Mouse (Mus musculus): Measurements from ENCODE around the gene Car6. TPM values are rescaled to one million over a fixed set of nuclear protein-coding genes. Genes with fewer than 3 reads are reported as not detected.

The Car6 gene
- polyA plus RNA-seq, 1 experiment from 2014 or later: not detected

DNA sequence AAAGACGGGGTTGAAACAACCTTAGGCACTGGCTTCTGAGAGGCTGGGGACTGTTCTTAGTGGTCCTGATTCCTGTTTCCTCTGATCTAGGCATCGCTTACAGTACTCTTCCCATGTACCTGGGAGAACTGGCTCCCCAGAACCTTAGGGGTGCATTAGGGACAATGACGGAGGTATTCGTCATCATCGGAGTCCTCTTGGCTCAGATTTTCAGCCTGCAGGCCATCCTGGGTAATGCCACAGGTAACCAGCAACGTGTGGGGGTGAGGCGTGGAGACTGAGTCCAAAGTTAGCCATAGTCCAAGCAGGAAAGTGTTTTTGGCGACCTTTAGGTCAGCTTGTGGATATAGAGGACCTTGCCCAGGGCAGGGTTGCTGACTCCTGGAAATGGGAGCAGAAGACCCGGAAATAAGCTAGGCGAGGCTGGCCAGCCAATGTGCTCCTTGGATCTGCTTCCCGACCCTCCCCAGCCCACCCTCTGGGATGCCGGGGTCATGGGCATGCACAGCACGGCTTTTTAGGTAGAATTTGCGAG is 43.7 kb downstream of the Car6 start:
- no peak overlapping the region for H3K9ac ChIP-seq (ENCODE audit: low read length)
- H3K4me1 ChIP-seq (ENCODE audit: control insufficient read depth, insufficient read depth, low read length): no peaks in the 10 kb centered on the region
- 68% methylated on average over 14 of the region's 14 CpGs for WGBS
- H3K36me3 ChIP-seq (ENCODE audit: control insufficient read depth, insufficient read depth, low read length): no peaks in the 10 kb centered on the region
- H3K4me3 ChIP-seq (replicated peaks; ENCODE audit: low read length): no peak overlapping the region
- no peaks in the 10 kb centered on the region for H3K9me3 ChIP-seq (replicated peaks; ENCODE audit: control insufficient read depth, low read length)
- ATAC-seq (ENCODE audit: insufficient read depth, low FRiP score): no peak
- H3K27me3 ChIP-seq (ENCODE audit: control insufficient read depth, insufficient read depth, low read length): no peaks in the 10 kb centered on the region
- H3K27ac ChIP-seq (ENCODE audit: low read length): no peak overlapping the region
- H3K4me2 ChIP-seq (ENCODE audit: low read depth, low read length): no peak overlapping the region

- Histone ChIP-seq H3K27ac (ENCODE audit: low read length) (no peak overlapping the region), H3K4me3 (replicated peaks; ENCODE audit: low read length) (no peak overlapping the region), H3K27me3 (ENCODE audit: control insufficient read depth, insufficient read depth, low read length) (no peaks in the 10 kb centered on the region), H3K4me1 (ENCODE audit: control insufficient read depth, insufficient read depth, low read length) (no peaks in the 10 kb centered on the region), H3K9ac (ENCODE audit: low read length) (no peak overlapping the region), H3K9me3 (replicated peaks; ENCODE audit: control insufficient read depth, low read length) (no peaks in the 10 kb centered on the region), H3K4me2 (ENCODE audit: low read depth, low read length) (no peak overlapping the region), H3K36me3 (ENCODE audit: control insufficient read depth, insufficient read depth, low read length) (no peaks in the 10 kb centered on the region)
- 82% methylated on average over 4 of the region's 4 CpGs for WGBS
- no peak for ATAC-seq (ENCODE audit: insufficient read depth, low FRiP score)
These were observed 45.4 kb downstream of the Car6 start for GRCm38 (mm10) chr4:150155731-150156130.

DNA sequence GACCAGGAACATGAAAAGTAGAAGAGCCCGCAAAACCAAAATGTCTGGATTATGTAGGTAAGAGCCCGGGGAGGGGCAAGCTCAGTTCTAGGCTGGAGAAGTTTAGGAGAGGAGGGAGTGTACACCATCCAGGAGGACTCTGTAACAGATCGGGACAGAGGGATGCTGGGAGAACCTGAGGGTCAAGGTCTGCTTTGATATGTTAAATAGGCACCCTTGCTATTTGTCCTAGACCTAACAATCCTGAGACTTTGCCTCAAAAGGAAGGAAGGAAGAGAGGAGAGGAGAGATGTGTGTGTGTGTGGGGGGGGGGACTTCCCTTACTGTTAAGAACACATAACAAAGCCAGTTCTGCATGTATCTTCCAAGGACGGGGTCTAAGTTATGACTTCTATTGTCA is 45.8 kb downstream of the Car6 start:
- no peaks in the 10 kb centered on the region for H3K9me3 ChIP-seq (replicated peaks; ENCODE audit: control insufficient read depth, low read length)
- ATAC-seq (ENCODE audit: insufficient read depth, low FRiP score): no peak
- H3K4me2 ChIP-seq (ENCODE audit: low read depth, low read length): no peak overlapping the region
- H3K9ac ChIP-seq (ENCODE audit: low read length): no peak overlapping the region
- H3K27ac ChIP-seq (ENCODE audit: low read length): no peak overlapping the region
- WGBS: 93% methylated on average over 4 of the region's 4 CpGs
- no peak overlapping the region for H3K4me3 ChIP-seq (replicated peaks; ENCODE audit: low read length)
- no peaks in the 10 kb centered on the region for H3K4me1 ChIP-seq (ENCODE audit: control insufficient read depth, insufficient read depth, low read length)
- H3K36me3 ChIP-seq (ENCODE audit: control insufficient read depth, insufficient read depth, low read length): no peaks in the 10 kb centered on the region
- H3K27me3 ChIP-seq (ENCODE audit: control insufficient read depth, insufficient read depth, low read length): no peaks in the 10 kb centered on the region

DNA sequence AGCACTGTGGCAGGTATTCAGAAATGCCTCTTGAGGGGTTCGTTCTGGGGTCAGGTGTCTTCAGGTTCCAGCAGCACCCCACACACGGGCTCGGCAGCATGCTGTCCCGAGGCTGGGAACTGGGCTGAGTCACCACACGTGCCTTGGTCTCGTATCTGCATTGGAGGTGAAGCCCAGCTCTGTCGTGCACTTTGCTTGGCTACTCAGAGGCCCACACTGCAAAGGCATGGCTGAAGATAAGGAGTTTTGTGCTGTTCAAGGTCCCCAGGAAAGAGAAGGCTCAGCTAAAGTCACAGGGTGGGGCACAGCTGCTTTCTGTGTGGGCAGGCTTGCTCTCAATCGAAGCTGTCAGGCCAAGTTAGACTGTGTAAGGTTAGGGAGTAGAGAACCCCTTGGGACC is 48.6 kb downstream of the Car6 start:
- Histone ChIP-seq H3K4me2 (ENCODE audit: low read depth, low read length) (no peak overlapping the region), H3K9me3 (replicated peaks; ENCODE audit: control insufficient read depth, low read length) (0 out of 2 replicates have a peak, but pooled peaks cover 5% of the 10 kb centered on the region), H3K27ac (ENCODE audit: low read length) (peak overlapping the region; percentile 73), H3K4me3 (replicated peaks; ENCODE audit: low read length) (no peak overlapping the region), H3K36me3 (ENCODE audit: control insufficient read depth, insufficient read depth, low read length) (no peaks in the 10 kb centered on the region), H3K27me3 (ENCODE audit: control insufficient read depth, insufficient read depth, low read length) (no peaks in the 10 kb centered on the region), H3K4me1 (ENCODE audit: control insufficient read depth, insufficient read depth, low read length) (no peaks in the 10 kb centered on the region), H3K9ac (ENCODE audit: low read length) (no peak overlapping the region)
- WGBS: 50% methylated on average over 8 of the region's 8 CpGs
- ATAC-seq (ENCODE audit: insufficient read depth, low FRiP score): peak; percentile 90

GRCm38 (mm10) chr4:150151045-150151444 is 50.1 kb downstream of the Car6 start:
- ATAC-seq (ENCODE audit: insufficient read depth, low FRiP score): no peak
- no peaks in the 10 kb centered on the region for H3K27me3 ChIP-seq (ENCODE audit: control insufficient read depth, insufficient read depth, low read length)
- no peak overlapping the region for H3K27ac ChIP-seq (ENCODE audit: low read length)
- H3K36me3 ChIP-seq (ENCODE audit: control insufficient read depth, insufficient read depth, low read length): no peaks in the 10 kb centered on the region
- H3K4me2 ChIP-seq (ENCODE audit: low read depth, low read length): no peak overlapping the region
- WGBS: 79% methylated on average over 7 of the region's 7 CpGs
- H3K4me1 ChIP-seq (ENCODE audit: control insufficient read depth, insufficient read depth, low read length): no peaks in the 10 kb centered on the region
- H3K4me3 ChIP-seq (replicated peaks; ENCODE audit: low read length): no peak overlapping the region
- H3K9ac ChIP-seq (ENCODE audit: low read length): no peak overlapping the region
- H3K9me3 ChIP-seq (replicated peaks; ENCODE audit: control insufficient read depth, low read length): 0 out of 2 replicates have a peak, but pooled peaks cover 5% of the 10 kb centered on the region

GRCm38 (mm10) chr4:150146286-150146685 is 54.8 kb downstream of the Car6 start:
- Histone ChIP-seq H3K4me3 (replicated peaks; ENCODE audit: low read length) (no peak overlapping the region), H3K4me1 (ENCODE audit: control insufficient read depth, insufficient read depth, low read length) (no peaks in the 10 kb centered on the region), H3K9ac (ENCODE audit: low read length) (no peak overlapping the region), H3K27ac (ENCODE audit: low read length) (no peak overlapping the region), H3K9me3 (replicated peaks; ENCODE audit: control insufficient read depth, low read length) (0 out of 2 replicates have a peak, but pooled peaks cover 5% of the 10 kb centered on the region), H3K4me2 (ENCODE audit: low read depth, low read length) (no peak overlapping the region), H3K36me3 (ENCODE audit: control insufficient read depth, insufficient read depth, low read length) (no peaks in the 10 kb centered on the region), H3K27me3 (ENCODE audit: control insufficient read depth, insufficient read depth, low read length) (no peaks in the 10 kb centered on the region)
- ATAC-seq (ENCODE audit: insufficient read depth, low FRiP score): no peak
- WGBS: 61% methylated on average over 4 of the region's 4 CpGs

DNA sequence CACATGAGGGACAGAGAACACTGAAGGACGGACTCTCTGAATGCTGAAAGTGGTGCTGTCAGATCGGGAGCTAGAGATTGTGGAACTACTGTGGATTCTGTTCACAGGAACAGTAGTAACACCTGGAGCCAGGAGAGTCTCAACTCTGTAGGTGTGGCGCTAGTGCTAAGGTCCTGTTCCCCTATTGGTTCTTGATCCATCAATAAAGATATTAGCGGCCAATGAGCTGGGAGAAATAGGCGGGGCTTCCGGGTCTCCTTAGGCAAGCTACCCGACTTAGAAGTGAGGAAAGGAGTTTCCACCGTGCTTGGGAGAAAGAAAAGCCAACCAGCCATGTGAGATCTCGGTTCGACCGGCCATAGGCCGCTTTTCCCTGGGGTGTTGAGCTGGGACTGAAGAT is 56.9 kb downstream of the Car6 start:
- Histone ChIP-seq H3K27ac (ENCODE audit: low read length) (no peak overlapping the region), H3K27me3 (ENCODE audit: control insufficient read depth, insufficient read depth, low read length) (no peaks in the 10 kb centered on the region), H3K9me3 (replicated peaks; ENCODE audit: control insufficient read depth, low read length) (0 out of 2 replicates have a peak, but pooled peaks cover 5% of the 10 kb centered on the region), H3K4me3 (replicated peaks; ENCODE audit: low read length) (peak overlapping the region; percentile 25), H3K9ac (ENCODE audit: low read length) (no peak overlapping the region), H3K4me1 (ENCODE audit: control insufficient read depth, insufficient read depth, low read length) (no peaks in the 10 kb centered on the region), H3K4me2 (ENCODE audit: low read depth, low read length) (peak overlapping the region; percentile 30; the same call in 1 of the 2 replicates), H3K36me3 (ENCODE audit: control insufficient read depth, insufficient read depth, low read length) (no peaks in the 10 kb centered on the region)
- ATAC-seq (ENCODE audit: insufficient read depth, low FRiP score): peak; percentile 21; the same call in 1 of the 2 replicates
- WGBS: 21% methylated on average over 12 of the region's 12 CpGs

DNA sequence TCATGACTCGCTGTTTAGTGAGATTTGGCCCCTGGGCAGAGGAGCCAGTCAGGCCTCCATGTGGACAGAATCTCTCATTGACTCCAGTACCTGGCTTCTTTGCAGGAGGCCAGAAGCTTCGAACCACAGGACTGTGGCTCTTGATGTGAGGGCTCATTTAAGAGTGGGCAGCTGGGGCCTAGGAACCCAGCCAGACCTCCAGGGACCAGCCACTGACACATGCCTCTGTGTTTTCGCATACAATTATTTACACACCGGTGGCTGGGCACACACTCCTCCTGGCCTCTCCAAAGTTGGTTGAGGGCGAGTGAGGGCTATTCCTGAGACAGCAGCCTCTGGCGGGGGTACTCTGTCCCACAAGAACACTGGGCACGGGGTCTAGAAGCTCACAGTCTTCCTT is 60.8 kb downstream of the Car6 start:
- Histone ChIP-seq H3K4me1 (ENCODE audit: control insufficient read depth, insufficient read depth, low read length) (no peaks in the 10 kb centered on the region; the same call in 1 of the 2 replicates), H3K4me3 (replicated peaks; ENCODE audit: low read length) (no peak overlapping the region), H3K27ac (ENCODE audit: low read length) (no peak overlapping the region), H3K4me2 (ENCODE audit: low read depth, low read length) (no peak overlapping the region), H3K9ac (ENCODE audit: low read length) (0 out of 2 replicates have a peak overlapping the region, but pooled peaks have one; percentile 17), H3K36me3 (ENCODE audit: control insufficient read depth, insufficient read depth, low read length) (no peaks in the 10 kb centered on the region), H3K27me3 (ENCODE audit: control insufficient read depth, insufficient read depth, low read length) (no peaks in the 10 kb centered on the region), H3K9me3 (replicated peaks; ENCODE audit: control insufficient read depth, low read length) (no peaks in the 10 kb centered on the region)
- WGBS: 82% methylated on average over 7 of the region's 7 CpGs
- no peak for ATAC-seq (ENCODE audit: insufficient read depth, low FRiP score)

DNA sequence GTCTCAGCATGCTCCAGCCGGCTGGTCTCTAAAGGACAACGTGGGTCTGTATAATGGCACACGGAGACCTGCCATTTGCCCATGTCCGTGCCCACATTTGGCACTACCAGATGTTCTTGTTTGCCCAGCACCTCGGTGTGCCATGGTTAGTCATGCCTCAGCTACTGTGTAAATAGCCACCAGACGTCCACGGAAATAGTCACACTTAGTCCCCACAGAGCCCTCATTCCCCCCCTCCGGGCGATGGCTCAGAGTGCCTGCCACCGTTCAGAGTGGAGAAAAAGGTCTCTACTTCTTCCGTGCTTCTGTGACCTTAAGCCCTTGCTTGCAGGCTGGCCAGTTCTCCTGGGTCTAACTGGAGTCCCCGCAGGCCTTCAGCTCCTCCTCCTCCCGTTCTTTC is 62.0 kb downstream of the Car6 start:
- H3K9ac ChIP-seq (ENCODE audit: low read length): no peak overlapping the region
- H3K36me3 ChIP-seq (ENCODE audit: control insufficient read depth, insufficient read depth, low read length): no peaks in the 10 kb centered on the region
- H3K4me3 ChIP-seq (replicated peaks; ENCODE audit: low read length): no peak overlapping the region
- no peaks in the 10 kb centered on the region for H3K27me3 ChIP-seq (ENCODE audit: control insufficient read depth, insufficient read depth, low read length)
- no peaks in the 10 kb centered on the region for H3K9me3 ChIP-seq (replicated peaks; ENCODE audit: control insufficient read depth, low read length)
- H3K27ac ChIP-seq (ENCODE audit: low read length): no peak overlapping the region
- no peak overlapping the region for H3K4me2 ChIP-seq (ENCODE audit: low read depth, low read length)
- no peaks in the 10 kb centered on the region; the same call in 1 of the 2 replicates for H3K4me1 ChIP-seq (ENCODE audit: control insufficient read depth, insufficient read depth, low read length)
- no peak for ATAC-seq (ENCODE audit: insufficient read depth, low FRiP score)
- 63% methylated on average over 13 of the region's 13 CpGs for WGBS
